Mouse (Mus musculus) testis, postnatal 10 days (tissue): Measurements from ENCODE around the gene Rgs6.

Experiments used
- DNase-seq: peaks from one replicate; pipeline ENCODE4 v3.0.0; 2021; ENCODE audit warnings: low spot score

Gene Rgs6

DNA sequence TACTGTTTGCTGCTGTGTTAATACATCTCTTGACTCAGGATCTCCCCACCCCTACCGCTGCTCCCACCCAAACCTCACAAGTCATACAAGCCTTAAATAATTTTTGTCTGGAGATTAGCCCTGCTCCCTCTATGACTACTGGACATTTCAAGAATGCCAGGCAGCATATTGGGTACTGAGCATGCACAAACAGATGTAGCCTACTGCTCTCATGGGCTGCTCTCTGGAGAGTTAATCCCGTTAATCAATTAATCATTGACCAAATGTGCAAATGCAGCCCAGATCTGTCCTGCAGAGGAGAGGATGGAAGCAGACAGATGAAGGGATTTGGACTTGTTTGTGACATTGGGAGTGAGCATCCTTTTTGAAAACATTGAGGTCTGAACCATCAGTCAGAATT, at the start of gene Rgs6:
Gene Rgs6 (plus strand): TSS at position 276 of the 400 bp plus-strand sequence.
- DNase-seq, result no peak

- no peak for DNase-seq
Measured at GRCm38 (mm10) chr12:82547127-82547526, 41.0 kb upstream of the Rgs6 start.

DNA sequence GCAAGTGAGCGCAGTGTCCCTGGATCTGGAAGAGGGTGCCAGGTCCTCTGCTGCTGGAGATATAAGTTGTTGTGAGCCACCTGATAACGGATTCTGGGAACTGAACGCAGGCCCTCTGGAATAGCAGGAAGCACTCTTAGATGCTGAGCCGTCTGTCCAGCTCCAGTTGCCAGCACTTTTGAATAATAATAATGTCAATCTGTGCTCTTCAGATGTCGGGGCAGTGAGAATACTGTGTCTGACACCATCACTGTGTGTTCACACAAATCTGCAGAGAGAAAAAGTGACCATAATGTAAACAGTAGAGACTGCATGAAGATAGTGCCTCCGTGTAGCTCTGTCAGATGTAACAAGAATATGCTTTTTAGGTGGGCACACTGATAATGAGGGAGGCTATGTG, 38.9 kb upstream of the Rgs6 start:
- DNase-seq, result no peak

DNA sequence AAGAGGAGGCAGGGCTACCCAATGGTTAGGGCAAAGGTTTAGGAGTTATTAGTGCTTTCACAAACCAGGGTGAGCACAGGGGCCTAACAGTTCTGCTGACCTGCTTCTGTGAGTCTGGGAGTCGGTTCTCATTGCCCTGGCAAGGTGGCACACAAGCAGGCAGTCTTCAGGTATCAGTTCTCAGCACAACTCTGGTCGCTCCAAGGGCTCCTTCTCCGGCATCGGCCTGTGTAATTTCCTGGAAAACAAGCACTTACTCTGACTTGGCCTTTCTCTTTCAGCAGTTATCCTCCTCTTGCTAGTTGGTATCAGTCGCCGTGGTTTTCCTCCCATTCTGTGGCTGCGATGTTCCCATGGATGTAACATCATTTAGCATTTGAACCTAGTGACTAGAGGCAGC, 38.0 kb upstream of the Rgs6 start:
- no peak for DNase-seq

DNA sequence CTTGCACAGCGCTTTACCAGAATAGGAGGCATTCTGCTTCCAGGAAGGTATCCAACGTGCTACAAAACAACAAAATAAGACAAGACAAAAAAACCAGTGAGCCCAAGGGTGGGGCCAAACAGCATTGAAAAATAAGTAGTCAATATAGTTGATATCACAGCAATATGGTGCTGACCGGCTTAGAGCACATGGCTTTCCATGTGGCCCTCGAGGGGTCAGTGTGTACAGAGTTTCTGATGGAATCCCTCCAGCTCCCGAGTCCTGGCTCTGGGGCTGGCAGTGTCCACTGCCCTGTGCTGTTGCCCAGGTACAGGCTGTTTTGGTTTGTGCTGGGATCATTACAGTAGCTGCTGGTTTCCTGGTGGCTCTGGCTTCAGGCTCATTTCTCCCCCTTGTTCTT, 35.7 kb upstream of the Rgs6 start:
- DNase-seq, result no peak

- no peak for DNase-seq
Measured at GRCm38 (mm10) chr12:82562916-82563315, 25.2 kb upstream of the Rgs6 start.

DNA sequence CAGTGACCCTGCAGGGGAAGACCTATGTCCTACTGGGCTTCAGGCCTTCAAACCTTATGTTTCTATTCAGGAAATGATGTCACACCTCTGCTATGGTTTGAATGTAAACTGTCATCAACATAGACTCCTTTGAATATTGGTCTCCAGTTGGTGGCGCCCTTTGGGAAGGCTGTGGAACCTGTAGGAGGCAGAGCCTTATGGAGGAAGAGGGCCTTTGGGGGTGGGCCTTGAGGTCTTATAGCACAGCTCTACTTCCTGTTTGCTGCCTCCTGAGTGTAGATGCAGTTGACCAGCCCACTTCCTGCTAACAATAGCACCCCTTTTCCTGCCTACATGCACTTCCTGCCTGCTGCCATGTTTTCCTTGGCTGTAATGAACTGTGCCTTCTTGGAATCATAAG, 19.7 kb upstream of the Rgs6 start:
- DNase-seq, result no peak

- no peak for DNase-seq
Measured at GRCm38 (mm10) chr12:82572706-82573105, 15.4 kb upstream of the Rgs6 start.

DNA sequence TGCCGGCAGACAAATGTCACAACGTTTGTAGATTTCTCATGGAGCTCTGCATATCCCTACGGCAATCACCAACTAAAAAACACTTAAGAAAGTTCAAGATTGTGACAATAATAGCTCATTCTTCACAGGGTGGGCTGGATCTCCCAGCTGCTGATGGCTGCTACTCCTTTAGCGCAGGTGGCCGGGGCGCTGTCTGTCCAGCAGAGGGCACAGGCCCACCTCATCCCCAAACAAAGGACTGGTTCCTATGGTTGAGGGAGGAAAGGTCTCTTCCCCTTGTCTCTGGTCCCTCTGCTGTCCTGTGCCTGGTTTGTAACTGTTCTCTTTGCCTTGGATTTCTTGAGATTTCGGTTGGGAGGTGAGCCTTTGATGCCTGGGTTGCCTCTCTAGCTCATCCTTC, 1.5 kb upstream of the Rgs6 start:
- peak; percentile 52 for DNase-seq

- no peak for DNase-seq
Measured at GRCm38 (mm10) chr12:82587348-82587895, 670 bp upstream of the Rgs6 start.

DNA sequence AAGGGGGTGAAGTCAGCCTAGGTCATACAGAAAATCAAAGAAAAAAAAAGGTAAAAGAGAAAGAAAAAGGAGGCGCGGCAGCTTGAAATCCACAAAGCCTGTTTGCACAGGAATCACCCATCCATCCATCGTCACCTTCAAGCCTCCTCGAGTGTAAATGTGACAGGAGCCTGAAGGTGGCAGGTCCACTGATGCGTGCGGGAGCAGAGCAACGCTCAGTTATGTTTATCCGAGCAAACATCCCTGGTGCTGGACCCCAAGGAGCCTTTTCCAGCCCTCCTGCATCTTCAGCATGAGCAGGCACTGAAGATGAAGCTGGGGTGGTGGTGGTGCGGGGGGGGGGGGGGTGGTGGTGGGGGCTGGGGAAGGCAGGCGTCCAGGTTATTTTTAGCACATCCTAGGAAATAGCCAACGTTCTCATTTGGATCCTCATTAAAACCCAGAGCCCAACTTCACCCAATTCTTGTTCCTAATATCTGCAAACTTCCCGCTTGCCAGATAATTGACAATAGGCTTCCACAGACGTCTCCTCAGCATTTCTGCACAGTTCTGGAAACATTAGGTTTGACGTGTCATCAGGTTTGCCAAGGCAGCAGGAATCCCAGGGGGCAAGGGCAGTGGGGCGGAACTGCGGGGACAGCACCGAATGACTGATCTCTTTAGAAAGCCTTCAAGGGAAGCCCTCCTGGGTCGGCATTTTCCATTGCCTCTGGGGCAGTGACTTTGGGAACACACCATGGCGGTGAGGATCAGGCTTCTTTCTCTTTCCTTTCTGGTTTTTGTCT, 946 bp downstream of the Rgs6 start:
- DNase-seq, result no peak

DNA sequence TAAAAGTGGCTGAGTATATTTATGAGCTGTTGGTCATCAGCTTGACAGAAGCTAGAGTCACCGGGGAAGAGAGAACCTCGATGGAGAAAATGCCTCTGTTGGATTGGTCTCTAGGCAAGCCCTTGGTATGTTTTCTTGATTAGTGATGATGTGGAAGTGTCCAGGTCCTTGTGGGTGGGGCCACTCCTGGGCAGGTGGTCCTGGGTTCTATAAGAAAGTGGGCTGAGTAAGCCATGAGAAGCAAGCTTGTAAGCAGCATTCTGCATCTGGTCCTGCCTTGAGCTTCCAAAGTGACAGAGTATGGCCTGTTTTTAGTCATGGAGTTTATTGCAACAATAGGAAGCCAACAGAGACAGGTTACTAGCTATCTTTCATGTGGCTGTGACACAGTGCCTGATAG, 10.9 kb downstream of the Rgs6 start:
- DNase-seq, result no peak

DNA sequence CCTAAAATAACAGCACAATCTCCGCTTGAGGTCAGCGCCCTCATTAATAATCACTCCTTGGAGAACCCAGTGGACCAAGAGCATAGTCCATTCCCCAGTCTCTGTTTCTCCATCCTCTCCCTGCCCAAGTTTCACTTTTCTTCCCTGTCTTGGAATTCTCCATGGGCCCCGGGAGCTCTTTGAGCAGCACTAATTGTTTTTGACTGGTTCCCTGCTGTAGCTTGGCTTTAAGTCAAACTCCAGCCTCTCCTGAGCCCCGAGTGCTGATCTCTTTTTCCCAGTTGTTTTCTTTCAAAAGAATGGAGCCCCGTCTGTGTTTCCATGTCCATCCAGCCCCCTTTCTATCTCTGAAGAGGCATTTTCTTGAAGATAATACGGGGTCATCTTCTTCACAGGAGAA, 12.3 kb downstream of the Rgs6 start:
- DNase-seq, result no peak

GRCm38 (mm10) chr12:82602823-82603222, 14.7 kb downstream of the Rgs6 start:
- DNase-seq, result no peak

- no peak for DNase-seq
Measured at GRCm38 (mm10) chr12:82603308-82603707, 15.2 kb downstream of the Rgs6 start.

GRCm38 (mm10) chr12:82603979-82604378, 15.9 kb downstream of the Rgs6 start:
- DNase-seq, result no peak

DNA sequence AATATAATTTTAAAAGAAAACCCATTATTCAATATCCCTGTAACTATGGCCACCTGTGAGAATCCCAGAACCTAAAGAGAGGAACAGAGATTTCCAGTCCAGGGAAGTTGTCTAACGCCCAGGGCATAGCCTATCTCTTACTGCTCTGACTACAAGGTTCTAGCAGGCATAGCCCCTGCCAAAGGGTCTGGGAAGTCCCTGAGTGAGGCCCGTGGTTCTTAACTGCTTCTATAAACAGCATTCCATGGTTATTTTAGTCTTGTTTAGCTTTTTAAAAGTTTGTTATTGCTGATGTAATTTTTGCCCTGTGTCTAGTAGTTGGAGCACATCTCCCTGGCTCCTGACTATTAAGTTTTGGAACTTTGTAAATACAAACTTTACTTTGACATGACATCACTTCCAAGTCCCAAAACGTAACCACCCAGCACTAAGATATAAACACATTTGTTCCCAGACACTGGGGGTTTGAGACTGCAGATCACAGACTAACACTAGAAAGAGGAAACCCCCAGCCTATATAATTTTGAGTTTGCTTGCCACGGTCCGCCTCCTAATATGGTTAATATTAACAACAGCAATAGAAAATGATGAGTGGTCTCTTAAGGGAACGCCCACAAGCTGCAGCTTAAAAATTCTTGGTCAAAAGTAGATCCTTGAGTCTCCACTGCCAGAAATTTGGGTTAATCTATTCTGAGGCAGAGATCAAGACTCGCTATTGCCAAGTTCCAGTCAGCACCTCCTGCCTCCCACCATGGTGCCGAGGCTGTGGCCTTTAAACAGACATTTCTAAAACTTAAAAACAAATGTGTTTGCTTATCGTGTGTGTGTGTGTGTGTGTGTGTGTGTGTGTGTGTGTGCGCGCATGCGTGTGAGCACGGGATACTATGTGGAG, 24.9 kb downstream of the Rgs6 start:
- no peak for DNase-seq

- peak; percentile 39 for DNase-seq
Measured at GRCm38 (mm10) chr12:82616486-82616812, 28.4 kb downstream of the Rgs6 start.

DNA sequence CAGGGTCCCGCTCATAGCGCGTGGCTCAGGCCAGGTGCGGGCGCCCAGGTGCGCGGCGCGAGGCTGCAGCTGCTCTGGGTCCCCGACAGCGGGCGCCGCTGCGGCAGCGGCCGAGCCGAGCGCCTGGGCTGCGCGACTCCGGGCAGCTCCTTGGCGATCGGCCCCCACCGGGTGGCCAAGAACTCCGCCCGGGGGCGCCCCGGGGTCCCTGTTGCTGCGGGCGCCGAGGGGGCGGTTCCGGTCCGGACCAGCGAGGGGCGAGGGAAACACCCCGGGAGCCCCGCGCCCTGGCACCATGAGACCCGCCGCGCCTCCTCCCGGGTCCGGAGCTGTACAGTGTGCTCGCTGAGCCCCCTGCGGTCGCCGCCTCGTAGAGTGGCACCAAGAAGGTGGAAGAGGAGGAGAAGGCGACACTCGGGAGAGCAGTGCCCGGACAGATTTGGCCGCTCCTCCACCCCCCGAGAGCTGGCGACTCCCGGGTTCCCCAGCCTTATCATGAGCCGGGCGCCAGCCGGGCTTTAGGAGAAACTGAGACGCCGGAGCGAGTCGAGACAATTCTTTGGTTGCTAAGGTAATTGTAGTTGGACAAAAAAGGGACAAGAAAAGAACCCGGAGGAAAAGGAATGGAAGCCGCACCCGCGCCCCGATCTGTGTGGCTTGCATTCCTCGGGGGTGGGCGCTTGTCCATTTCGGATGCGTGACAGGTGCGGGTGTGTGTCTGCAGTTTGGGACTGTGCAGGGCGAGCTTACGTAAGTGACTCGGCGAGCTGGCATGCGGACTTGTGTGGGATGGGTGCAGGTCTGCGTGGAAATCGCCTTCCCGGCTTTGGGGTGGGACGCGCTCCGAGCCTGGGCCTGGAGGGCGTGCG, 29.0 kb downstream of the Rgs6 start:
- DNase-seq, result peak; percentile 60

GRCm38 (mm10) chr12:82617682-82618370, 29.7 kb downstream of the Rgs6 start:
- DNase-seq, result no peak

GRCm38 (mm10) chr12:82640441-82640840, 52.3 kb downstream of the Rgs6 start:
- no peak for DNase-seq

- no peak for DNase-seq
Measured at GRCm38 (mm10) chr12:82647876-82648275, 59.8 kb downstream of the Rgs6 start.
